Mouse (Mus musculus) CD4-positive, CD25-positive, alpha-beta regulatory T cell, adult 2 months (primary cell): ENCODE data around the gene Mesp2.
"Not testable (repeated sequence)": the region's sequence is repeated elsewhere in the genome, so short reads cannot be mapped to it uniquely, and the experiment has no call there.

Source experiments
- DNase-seq: peaks from one replicate; pipeline ENCODE4 v3.0.0-alpha.2; 2012; ENCODE audit warnings: low read depth, low spot score

The Mesp2 gene

GRCm38 (mm10) chr7:79810611-79811506 is at the start of gene Mesp2:
TSS of gene Mesp2 (plus strand) at chr7:79810727.
- peak; percentile 92 for DNase-seq

GRCm38 (mm10) chr7:79761124-79761876 is 49.2 kb upstream of the Mesp2 start:
- DNase-seq = no peak

GRCm38 (mm10) chr7:79762106-79762505 is 48.4 kb upstream of the Mesp2 start:
- DNase-seq = no peak

GRCm38 (mm10) chr7:79765991-79766390 is 44.5 kb upstream of the Mesp2 start:
- DNase-seq = no peak

- no peak for DNase-seq
Measured at GRCm38 (mm10) chr7:79769664-79770063, 40.9 kb upstream of the Mesp2 start.

- no peak for DNase-seq
Measured at GRCm38 (mm10) chr7:79771561-79772512, 38.7 kb upstream of the Mesp2 start.

GRCm38 (mm10) chr7:79780647-79781626 is 29.6 kb upstream of the Mesp2 start:
- DNase-seq = peak; percentile 84

- no peak for DNase-seq
Measured at GRCm38 (mm10) chr7:79781826-79782515, 28.6 kb upstream of the Mesp2 start.

GRCm38 (mm10) chr7:79782516-79782855 is 28.0 kb upstream of the Mesp2 start:
- no peak for DNase-seq

- peak; percentile 76 for DNase-seq
Measured at GRCm38 (mm10) chr7:79786295-79786694, 24.2 kb upstream of the Mesp2 start.

GRCm38 (mm10) chr7:79789812-79790211 is 20.7 kb upstream of the Mesp2 start:
- not testable (repeated sequence) for DNase-seq

GRCm38 (mm10) chr7:79792635-79793421 is 17.7 kb upstream of the Mesp2 start:
- peak; percentile 59 for DNase-seq

GRCm38 (mm10) chr7:79793688-79794087 is 16.8 kb upstream of the Mesp2 start, which contains the start of gene Mesp1:
TSS of gene Mesp1 (minus strand) at chr7:79793788.
- DNase-seq = no peak

GRCm38 (mm10) chr7:79798606-79799005 is 11.9 kb upstream of the Mesp2 start:
- no peak for DNase-seq

GRCm38 (mm10) chr7:79799048-79799447 is 11.5 kb upstream of the Mesp2 start:
- DNase-seq = peak; percentile 75

GRCm38 (mm10) chr7:79799506-79799905 is 11.0 kb upstream of the Mesp2 start:
- no peak for DNase-seq

- no peak for DNase-seq
Measured at GRCm38 (mm10) chr7:79800336-79800735, 10.2 kb upstream of the Mesp2 start.

- DNase-seq = no peak
Measured at GRCm38 (mm10) chr7:79801391-79801790, 9.1 kb upstream of the Mesp2 start.

- DNase-seq = no peak
Measured at GRCm38 (mm10) chr7:79802037-79802436, 8.5 kb upstream of the Mesp2 start.
